ENCODE assay signal across 9 mouse cellular contexts in genomic region chr5:119400223-119400935, GRCm38 (mm10).
A peak's percentile ranks its signal among the peaks of the same experiment; 100 is the strongest.
DNase-seq lines count a peak whose midpoint lies in the region; ATAC-seq and TF ChIP-seq lines count a peak whose summit lies in the region.
"Had no signal": no experiment of that assay in that cellular context is flagged by ENCODE, and none has a peak within 500 bp of the region (broad histone marks: within the 10 kb centered on the region; RNA-seq: fewer than 3 reads in every experiment).

No protein-coding gene starts in this region.

- H3K4me1 ChIP-seq in forebrain, embryonic 13.5 days: 0 out of 2 replicates have a peak, but pooled peaks cover 7% of the 10 kb centered on the region
- H3K4me1 ChIP-seq in forebrain, embryonic 14.5 days (ENCODE audit: control insufficient read depth, insufficient read depth, low read length): no peaks in the 10 kb centered on the region; the same call in 1 of the 2 replicates
- peaks cover 12% of the 10 kb centered on the region for H3K4me1 ChIP-seq in intestine, embryonic 15.5 days (replicated peaks)
- no peaks in the 10 kb centered on the region for H3K4me1 ChIP-seq in midbrain, postnatal 0 days (ENCODE audit: insufficient read depth, low read length)

- ATAC-seq in forebrain, embryonic 13.5 days: no peak
- no peak for ATAC-seq in forebrain, embryonic 14.5 days
- peak; percentile 73 for ATAC-seq in intestine, embryonic 15.5 days
- ATAC-seq in midbrain, postnatal 0 days (ENCODE audit: low FRiP score): no peak

- H3K4me2 ChIP-seq in forebrain, embryonic 13.5 days: no peak overlapping the region
- no peak overlapping the region for H3K4me2 ChIP-seq in forebrain, embryonic 14.5 days (ENCODE audit: low read length)
- H3K4me2 ChIP-seq in intestine, embryonic 15.5 days (replicated peaks): no peak overlapping the region
- no peak overlapping the region for H3K4me2 ChIP-seq in midbrain, postnatal 0 days (ENCODE audit: low read depth, low read length, poor library complexity, severe bottlenecking)

- 0 out of 2 replicates have a peak overlapping the region, but pooled peaks have one; percentile 40 for H3K9ac ChIP-seq in forebrain, embryonic 13.5 days
- H3K9ac ChIP-seq in forebrain, embryonic 14.5 days (ENCODE audit: low read length): no peak overlapping the region
- H3K9ac ChIP-seq in intestine, embryonic 15.5 days: no peak overlapping the region
- H3K9ac ChIP-seq in midbrain, postnatal 0 days (replicated peaks; ENCODE audit: low read length, poor library complexity, severe bottlenecking): 0 out of 2 replicates have a peak overlapping the region, but pooled peaks have one; percentile 46

- no peak for TF ChIP-seq CTCF in midbrain, postnatal 0 days (IDR thresholded peaks at IDR 0.05)

- 23% methylated on average over 6 of the region's 6 CpGs for WGBS in forebrain, embryonic 13.5 days
- 21% methylated on average over 6 of the region's 6 CpGs for WGBS in forebrain, embryonic 14.5 days
- 7% methylated on average over 6 of the region's 6 CpGs for WGBS in intestine, embryonic 15.5 days
- 16% methylated on average over 6 of the region's 6 CpGs for WGBS in midbrain, postnatal 0 days

- no peak for DNase-seq in forebrain, embryonic 14.5 days (ENCODE audit: low spot score)
- DNase-seq in T-cell, adult 2 months (ENCODE audit: low spot score): peak; percentile 49
- DNase-seq in midbrain, postnatal 0 days (ENCODE audit: low spot score): peak; percentile 12
- no peak for DNase-seq in right cerebral cortex, postnatal 36 days (ENCODE audit: low spot score in 2 of 2)
- DNase-seq in cerebellum, adult 9-10 months: no peak
- DNase-seq in right cerebral cortex, postnatal 25 days: no peak

- no peak overlapping the region for H3K27ac ChIP-seq in forebrain, embryonic 13.5 days
- no peak overlapping the region for H3K27ac ChIP-seq in forebrain, embryonic 14.5 days (ENCODE audit: low read depth, low read length)
- peak overlapping the region; percentile 76 for H3K27ac ChIP-seq in intestine, embryonic 15.5 days
- H3K27ac ChIP-seq in midbrain, postnatal 0 days (ENCODE audit: low read depth, low read length): no peak overlapping the region

- no peaks in the 10 kb centered on the region for H3K9me3 ChIP-seq in forebrain, embryonic 13.5 days (replicated peaks)
- H3K9me3 ChIP-seq in forebrain, embryonic 14.5 days (replicated peaks; ENCODE audit: control insufficient read depth, low read length): no peaks in the 10 kb centered on the region
- no peaks in the 10 kb centered on the region for H3K9me3 ChIP-seq in intestine, embryonic 15.5 days
- no peaks in the 10 kb centered on the region for H3K9me3 ChIP-seq in midbrain, postnatal 0 days (ENCODE audit: low read length)

- no peaks in the 10 kb centered on the region for H3K36me3 ChIP-seq in forebrain, embryonic 13.5 days (ENCODE audit: poor library complexity, severe bottlenecking)
- no peaks in the 10 kb centered on the region for H3K36me3 ChIP-seq in forebrain, embryonic 14.5 days (ENCODE audit: control insufficient read depth, insufficient read depth, low read length)
- no peaks in the 10 kb centered on the region for H3K36me3 ChIP-seq in intestine, embryonic 15.5 days
- H3K36me3 ChIP-seq in midbrain, postnatal 0 days (ENCODE audit: insufficient read depth, low read length): no peaks in the 10 kb centered on the region

- H3K27me3 ChIP-seq in forebrain, embryonic 13.5 days: no peaks in the 10 kb centered on the region
- H3K27me3 ChIP-seq in forebrain, embryonic 14.5 days (replicated peaks; ENCODE audit: control insufficient read depth, insufficient read depth, low read length): no peaks in the 10 kb centered on the region
- no peaks in the 10 kb centered on the region for H3K27me3 ChIP-seq in intestine, embryonic 15.5 days (replicated peaks)
- H3K27me3 ChIP-seq in midbrain, postnatal 0 days (ENCODE audit: insufficient read depth, low read length): no peaks in the 10 kb centered on the region

- no peak overlapping the region for H3K4me3 ChIP-seq in forebrain, embryonic 13.5 days
- no peak overlapping the region for H3K4me3 ChIP-seq in forebrain, embryonic 14.5 days (ENCODE audit: low read depth, low read length)
- H3K4me3 ChIP-seq in intestine, embryonic 15.5 days (replicated peaks): no peak overlapping the region
- no peak overlapping the region for H3K4me3 ChIP-seq in midbrain, postnatal 0 days (ENCODE audit: low read depth, low read length)
- H3K4me3 ChIP-seq: erythroblast, embryonic 14.5 days had no signal

Comparison
In these comparisons a context has a peak if more than half of its experiments do, and no peak if none do; other contexts are left out.
1. H3K9ac ChIP-seq: peak in forebrain, embryonic 13.5 days (single experiment) and midbrain, postnatal 0 days (single experiment); none in forebrain, embryonic 14.5 days (single experiment) and intestine, embryonic 15.5 days (single experiment).
2. DNase-seq: peak in T-cell, adult 2 months (single experiment) and midbrain, postnatal 0 days (single experiment); none in forebrain, embryonic 14.5 days (single experiment), right cerebral cortex, postnatal 36 days (0 of 2), cerebellum, adult 9-10 months (single experiment) and right cerebral cortex, postnatal 25 days (single experiment).